Mouse (Mus musculus) R1 (cell line): ENCODE results near the gene Bag3.
"Not testable (repeated sequence)": the region's sequence is repeated elsewhere in the genome, so short reads cannot be mapped to it uniquely, and the experiment has no call there.

Source experiments
- DNase-seq: peaks from one replicate; pipeline ENCODE4 v3.0.0-alpha.2; 2018; ENCODE audit warnings: low read depth, low spot score

Bag3 gene

DNA sequence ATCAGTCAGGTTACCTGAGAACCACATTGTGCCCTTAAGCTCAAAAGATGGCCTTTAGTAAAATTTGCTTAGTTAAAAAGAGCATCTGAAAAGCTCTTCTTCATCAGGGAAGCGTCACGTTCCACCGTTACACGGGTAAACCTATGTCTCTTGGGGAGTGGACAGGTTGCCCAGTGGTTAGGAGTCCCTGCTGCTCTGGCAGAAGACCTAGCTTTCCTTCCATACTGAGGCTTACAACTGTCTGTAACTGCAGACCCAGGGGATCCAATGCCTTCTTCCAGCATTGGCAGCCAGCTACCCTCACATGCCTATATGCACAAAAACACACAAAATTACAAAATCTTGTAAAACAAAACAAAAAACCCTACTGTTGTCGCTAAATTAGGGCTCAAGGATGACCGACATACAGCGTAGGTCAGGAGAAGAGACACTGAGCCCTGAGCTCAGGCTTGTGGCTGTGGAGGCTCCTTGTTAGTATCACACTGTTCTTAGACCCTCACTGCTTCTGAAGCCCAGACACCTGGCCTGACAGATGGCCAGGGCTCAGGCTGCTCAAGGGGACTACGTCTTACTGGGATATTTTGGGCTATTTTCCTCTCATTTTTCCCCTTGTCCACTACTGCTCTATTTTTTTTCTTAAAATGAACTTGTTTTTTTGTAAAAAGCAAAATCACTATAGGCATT is 44.3 kb downstream of the Bag3 start:
- DNase-seq, result no peak

DNA sequence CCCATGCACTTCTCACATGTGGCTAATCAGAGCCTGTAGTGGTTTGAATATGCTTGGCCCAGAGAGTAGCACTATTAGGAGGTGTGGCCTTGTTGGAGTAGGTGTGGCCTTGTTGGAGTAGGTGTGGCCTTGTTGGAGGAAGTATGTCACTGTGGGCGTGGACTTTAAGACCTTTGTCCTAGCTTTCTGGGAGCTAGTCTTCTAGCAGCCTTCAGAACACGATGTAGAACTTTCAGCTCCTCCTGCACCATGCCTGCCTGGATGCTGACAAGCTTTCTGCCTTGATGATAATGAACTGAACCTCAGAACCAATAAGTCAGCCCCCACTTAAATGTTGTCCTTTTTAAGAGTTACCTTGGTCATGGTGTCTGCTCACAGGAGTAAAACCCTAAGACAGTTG is 46.0 kb downstream of the Bag3 start:
- peak; percentile 19 for DNase-seq

DNA sequence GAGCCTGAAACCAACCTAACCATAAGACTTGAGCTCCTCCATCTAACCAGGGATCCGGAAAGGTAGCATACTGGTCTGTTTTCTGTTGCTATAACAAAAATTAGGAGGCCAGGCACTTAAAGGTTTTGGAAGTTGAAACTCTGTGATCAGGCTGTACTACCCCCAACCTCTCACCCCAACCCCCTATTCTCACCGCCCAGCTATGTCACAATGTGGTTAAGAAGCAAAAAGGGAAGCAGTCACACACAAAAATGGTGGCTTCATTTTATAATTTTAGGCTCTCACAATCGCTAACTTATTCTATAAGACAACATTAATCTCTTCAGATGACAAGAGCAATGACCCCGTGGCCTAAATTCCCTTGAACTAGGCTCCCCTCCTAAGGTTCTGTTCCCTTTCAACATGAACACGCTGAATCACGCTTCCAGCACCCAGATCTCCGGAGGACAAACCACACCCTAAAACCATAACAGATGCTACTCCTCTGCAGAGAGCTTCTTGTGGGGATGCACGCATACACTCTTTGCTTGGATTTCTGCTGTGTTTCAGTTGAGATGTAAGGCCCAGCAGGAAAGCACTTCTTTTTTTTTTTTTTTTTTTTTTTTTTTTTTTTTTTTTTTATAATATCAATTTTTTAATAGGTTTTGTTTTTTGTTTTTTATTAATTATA is 46.7 kb downstream of the Bag3 start:
- no peak for DNase-seq

DNA sequence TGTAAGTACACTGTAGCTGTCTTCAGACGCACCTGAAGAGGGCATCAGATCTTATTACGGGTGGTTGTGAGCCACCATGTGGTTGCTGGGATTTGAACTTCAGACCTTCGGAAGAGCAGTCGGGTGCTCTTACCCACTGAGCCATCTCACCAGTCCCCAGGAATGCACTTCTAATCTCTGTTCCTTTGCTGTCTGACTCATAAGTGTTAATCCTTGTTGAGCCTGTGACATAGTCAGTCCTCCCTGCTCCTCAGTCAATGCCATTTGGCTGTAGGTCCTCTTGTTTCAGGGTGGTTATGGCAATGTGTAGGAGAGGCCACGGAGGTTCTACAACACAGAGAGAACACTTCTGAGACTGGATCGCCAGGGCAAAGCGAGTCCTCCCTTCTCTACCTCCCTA is 47.2 kb downstream of the Bag3 start:
- not testable (repeated sequence) for DNase-seq

DNA sequence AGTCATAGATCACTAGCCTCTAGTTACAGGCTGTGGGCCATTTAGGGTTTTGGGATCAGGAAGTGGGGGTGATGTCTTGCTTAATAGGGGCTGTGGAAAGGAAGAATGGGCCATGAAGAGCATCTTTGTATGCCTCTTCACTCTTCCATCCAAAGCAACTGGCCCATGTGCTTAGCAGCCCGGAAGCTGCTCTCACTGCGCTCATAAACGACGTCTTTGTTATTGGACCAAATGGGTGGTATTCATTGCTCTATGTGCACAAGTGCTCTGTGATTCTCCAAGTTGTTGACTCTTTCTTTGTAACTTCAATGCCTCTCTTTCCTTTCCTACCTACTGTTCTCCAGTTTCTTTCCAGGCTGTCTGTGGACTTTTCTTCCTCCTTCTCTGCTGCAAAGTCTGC is 48.6 kb downstream of the Bag3 start:
- no peak for DNase-seq

DNA sequence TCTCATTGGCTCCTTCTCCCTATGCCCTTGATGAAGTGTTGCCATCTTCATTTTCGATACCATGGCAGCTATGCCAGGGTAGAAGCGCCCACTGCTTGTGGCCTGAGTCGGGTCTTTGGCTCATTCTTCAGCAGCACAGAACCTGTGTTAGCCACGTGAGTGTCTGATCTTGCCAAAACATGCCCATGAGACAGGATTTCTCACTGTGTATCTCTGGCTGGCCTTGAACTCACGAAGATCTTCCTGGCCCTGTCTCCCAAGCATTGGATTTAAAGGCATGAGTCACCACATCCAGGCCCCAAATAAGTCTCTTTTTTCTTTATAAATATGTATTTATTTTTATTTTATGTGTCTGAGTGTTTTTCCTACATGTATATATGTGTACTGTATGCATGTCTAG is 51.8 kb downstream of the Bag3 start:
- no peak for DNase-seq

DNA sequence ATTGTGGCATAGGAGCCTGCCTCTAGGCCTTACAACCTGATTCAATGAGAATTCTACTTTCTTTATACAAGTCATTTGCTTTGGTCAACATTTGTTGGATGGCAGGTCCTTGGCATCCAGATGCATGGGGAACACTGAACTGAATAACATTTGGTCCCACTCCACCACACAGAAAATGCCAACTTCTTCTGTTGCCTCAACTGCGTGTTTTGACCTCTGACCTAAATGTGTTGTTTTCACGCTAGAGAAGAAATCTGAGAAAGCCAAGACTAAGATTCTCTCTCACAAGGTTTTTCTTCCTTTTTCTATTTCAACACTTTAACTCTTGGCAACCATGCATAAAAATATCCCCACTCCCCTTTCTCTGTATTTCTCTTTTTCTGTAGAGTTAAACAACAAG is 52.4 kb downstream of the Bag3 start:
- DNase-seq, result no peak

DNA sequence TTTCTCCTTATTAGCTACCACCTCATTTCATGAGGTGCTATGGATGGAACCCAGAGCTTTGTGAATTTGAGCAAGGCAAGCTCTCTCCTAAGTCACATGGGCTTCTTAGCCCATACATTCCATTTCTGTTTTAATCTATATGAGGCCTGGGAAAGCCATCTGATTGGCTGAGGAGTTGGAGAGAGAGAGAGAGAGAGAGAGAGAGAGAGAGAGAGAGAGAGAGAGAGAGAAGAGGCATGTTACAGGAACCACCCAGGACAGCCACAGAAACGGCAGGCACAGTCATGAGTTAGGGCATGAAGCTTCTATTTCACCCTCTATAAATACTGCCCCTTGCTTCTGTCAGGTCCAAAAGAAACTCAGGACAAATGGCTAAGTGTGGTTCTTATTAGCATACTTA is 54.2 kb downstream of the Bag3 start:
- no peak for DNase-seq

DNA sequence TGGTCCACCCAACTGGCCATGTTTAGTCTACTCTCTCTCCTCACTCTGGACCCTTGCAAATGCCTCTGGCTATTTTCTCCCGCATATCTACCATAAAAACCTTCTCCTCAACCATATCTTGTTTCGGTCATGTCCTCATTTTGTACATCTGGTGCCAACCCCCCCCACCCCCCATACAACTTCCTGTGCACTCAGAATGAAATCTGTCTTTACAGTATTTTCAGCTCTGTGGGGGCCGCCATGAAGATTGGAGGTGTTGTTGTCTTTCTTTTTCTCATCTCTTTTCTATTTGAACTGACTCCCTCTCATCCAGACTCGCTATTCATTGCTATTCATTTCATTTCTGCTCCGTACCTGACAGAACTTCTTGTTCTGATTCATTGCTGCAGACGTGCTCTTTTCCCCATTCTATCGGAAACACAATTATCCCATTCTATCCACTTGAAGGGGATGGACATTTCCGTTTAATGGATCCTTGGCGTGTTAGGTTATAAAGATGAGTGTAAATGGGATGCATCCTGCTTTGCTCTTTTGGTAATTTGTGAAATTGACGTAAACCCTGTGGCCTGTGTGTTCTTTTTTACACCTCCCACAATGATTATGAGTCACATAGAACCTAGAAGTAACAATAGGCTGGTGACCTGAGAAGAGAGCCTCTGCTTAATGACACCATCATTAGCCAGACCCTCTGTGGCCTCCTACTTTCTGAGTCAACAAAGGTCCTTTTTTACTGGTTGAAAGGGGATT is 55.0 kb downstream of the Bag3 start:
- DNase-seq, result no peak

DNA sequence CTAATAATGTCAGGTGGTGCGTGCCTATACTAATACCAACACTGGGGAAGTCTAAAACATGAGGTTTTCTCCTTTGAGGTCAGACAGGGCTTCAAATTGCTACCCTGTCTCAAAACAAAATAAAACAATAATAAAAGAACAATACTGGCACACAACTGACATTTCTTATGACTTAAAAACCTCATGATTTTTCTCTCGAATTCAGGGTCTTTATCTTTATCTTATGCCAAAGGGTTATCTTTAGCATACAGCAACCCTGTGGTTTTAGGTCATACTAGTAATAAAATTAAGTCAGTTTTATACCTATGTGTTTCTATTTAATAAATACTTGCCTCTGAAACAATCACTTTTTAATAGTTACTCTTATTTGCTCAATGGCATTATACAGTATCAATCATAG is 56.0 kb downstream of the Bag3 start:
- DNase-seq, result no peak

DNA sequence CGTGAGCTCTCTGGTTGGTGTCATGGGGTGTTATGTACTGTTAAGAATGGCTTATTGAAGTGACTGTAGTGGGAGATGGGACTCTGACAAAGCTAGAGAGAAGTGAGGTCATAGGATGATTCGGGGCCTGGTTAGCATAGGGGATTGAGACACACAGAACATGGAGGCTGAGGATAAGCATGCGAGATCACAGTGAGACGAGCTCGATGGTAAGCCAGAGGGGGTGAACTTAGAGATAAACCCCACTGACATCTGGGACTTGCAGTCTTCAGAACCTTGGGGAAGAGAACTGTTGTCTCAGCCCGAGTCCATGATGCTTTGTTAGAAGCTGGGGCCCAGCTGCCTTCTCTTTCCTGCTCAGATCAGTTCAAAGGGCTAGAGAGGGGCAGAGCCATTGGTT is 56.9 kb downstream of the Bag3 start:
- no peak for DNase-seq

DNA sequence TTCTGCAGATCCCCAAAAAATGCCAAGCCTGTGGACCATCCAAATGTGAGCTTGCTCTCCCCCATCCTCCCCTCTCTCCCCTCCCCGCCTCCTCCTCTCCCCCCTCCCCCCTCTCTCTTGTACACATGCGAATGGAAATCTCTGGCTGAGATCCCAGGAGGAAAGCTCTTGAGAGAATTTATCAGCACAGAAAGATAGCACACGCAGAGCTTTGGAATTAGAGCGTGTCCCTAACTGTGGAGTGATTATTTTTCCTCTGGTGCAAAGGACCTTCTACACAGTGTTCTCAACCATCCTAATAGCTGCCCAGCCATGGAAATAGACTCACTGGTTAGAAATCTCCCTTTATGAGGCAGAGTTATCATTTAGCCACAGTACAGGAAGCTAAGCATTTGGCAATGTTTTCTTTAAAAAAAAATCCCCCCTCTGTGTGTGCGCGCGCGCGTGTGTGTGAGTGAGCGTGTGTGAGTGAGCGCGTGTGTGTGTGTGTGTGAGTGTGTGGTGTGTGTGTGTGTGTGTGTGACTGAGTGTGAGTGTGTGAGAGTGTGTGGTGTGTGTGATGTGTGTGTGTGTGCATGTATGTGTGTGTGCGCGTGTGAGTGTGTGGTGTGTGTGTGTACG is 58.6 kb downstream of the Bag3 start:
- DNase-seq, result no peak

DNA sequence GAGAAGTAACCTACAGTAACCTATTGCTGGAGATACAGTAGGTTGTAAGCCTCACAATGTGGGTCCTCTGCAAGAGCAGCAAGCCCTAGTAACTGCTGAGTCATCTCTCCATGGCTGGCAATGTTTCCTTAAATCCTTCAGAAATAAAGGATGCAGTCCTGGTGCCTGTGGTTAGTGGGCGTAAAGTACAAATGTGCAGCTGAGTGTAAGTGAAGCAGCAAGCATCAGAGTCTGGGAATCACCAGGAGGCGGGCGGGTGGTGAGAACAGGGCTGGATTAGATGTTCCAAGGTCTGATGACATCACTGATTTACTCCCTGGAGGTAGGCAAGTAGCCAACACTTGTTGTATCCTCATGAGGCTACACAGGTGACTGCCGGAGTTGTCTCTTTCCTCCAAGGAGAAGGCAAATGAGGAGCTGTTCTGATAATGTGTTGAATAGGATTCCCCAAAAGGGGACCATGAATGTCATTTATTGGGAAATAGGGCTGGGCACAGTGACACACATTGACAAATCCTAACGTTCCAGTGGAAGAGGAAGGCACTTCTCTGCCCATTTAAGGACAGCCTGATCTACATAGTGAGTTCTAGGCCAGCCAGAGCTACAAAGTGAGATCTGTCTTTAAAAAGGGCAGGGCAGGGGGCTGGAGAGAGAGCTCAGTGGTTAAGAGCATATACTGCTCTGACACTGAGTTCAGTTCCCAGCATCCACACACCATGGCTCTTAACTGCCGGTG is 60.0 kb downstream of the Bag3 start:
- DNase-seq, result peak; percentile 30

DNA sequence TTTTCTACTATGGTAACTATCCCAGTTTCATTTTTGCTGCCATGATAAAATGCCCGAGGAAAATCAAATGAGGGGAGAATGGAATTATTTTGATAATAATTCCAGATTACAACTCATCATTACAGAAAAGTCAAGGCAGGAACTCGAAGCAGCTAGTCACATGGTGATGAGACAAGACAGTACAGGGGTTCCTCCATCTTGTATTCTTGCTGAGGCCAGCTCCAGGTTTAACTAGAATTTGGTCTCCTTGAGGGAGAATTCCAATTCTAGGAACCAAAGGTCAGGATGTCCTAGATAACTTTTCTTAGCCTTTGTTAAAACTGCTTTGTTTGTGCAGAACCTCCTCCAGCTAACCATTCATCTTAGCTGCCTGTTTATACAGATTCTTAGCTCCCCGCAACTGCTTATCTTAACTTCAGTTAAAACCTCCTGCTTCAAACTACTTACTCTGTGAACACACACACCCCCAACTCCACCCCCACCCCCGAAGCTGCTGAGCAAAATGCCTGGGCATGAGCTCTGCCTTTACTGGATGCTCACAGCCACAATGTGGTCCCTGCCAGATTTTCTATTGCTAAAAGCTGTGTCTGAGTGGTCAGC is 64.0 kb downstream of the Bag3 start:
- DNase-seq, result no peak

DNA sequence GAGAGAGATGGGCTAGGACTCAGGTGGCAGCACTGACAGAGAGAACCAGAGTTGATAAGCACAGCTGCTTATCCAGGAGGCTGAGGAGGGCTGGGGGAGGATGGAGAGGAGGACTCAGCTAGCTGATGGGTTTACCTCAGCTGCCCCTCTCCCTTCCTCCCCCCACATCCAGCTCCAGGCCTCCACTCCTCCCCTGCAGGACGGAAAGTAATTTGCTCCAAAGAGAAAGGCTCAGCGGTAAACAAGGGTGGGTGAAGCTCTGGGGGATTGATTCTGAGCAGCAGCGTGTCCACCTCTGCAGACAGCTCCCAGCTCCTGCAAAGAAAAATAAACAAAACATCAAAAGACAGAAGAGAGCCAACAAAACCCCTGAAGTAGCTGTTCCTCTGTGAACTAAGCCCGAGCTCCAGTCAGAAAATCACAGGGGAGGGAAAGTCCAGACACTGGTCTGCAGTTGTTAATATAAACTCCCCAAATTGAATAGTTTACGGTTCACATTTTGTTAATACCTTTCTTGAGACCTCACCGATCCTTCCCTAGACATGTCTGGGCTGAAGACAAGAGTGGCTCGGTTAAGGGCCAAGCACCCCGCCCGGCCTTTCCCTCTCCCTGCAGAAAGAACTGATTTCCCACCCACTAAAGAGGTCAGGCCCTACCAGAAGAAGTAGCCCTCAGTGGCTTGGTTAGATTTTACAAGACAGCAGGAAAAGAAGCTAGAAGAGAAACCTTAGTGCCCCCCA is 68.1 kb downstream of the Bag3 start:
- DNase-seq, result no peak

DNA sequence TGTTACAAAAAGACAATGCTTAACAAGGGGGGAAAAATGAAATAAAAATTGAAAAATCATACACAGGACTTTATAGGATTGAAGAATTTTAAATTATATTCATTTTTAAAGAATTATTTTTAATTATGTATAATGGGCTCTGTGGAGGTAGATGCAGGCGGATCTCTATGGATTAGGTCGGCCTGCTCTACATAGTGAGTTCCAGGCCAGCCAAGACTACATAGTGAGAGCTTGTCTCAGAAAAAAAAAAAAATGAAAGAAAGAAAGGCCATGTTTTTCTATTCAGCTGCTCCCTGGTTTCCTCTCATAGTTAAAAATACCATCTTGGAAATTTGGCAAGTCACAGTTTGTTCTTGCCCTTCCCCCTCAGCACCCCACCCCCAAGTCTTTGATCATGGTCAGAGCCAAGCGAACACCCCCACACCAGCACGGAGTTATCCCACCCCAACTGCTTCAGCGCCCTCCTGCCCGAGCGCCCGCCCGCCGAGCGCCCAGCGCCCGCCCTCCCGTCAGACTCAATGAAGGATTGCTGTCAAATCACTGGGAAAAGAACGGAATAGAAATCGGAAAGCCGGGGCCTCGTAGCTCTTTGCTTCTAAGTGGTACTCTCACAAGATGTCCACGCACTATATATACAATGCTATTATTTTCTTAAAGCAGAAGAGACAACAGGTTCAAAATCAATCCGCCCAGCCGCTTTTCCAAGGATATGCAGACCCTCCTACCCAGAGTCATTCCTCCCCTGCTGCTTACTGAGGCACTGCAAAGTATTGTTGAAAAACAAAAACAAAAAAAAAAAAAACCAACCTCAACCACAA is 68.9 kb downstream of the Bag3 start:
- DNase-seq, result no peak

DNA sequence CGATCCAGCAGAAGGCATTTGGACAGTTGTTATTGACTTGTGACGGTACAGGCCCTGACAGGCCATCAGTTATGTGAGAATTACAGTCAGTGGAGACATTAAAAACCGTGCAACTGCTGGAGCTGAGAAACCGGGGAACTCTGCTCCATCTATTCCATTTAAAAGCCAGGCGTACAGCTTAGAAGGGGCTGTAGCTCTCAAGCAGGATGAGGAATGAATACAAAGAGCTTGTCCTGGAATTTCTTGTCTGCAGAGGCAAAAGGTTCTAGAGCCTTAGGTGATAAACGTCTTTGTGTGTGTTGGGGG is 69.5 kb downstream of the Bag3 start:
- DNase-seq, result no peak

DNA sequence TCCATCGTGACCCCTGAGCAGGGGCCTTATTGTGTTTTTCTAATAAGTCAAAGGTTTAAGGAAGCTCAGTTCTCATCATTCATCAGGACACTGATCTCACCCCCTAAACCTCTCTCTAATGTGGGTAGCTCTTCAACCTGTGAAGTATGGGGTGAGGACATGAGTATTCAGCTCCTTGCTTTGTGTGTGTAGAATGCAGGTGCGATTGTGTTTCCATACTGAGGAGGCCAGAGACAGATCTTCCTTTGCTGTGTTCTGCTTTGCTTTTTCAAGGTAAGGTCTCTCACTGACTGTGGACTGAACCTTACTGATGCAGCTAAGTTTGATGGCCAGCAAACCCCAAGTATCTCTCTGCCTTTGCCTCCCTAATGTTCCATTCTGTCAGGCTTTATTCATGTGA is 72.9 kb downstream of the Bag3 start:
- no peak for DNase-seq
